Mouse (Mus musculus) megakaryocyte, embryonic 14.5 days (primary cell): ENCODE data around the gene Wipf3. TPM values are rescaled to one million over a fixed set of nuclear protein-coding genes. Genes with fewer than 3 reads are reported as not detected.

Experiments
- H3K27me3 ChIP-seq: replicated peaks from 2 replicates; pipeline ENCODE3; 2012; ENCODE audit warnings: inconsistent platforms
- H3K36me3 ChIP-seq: replicated peaks from 2 replicates; pipeline ENCODE3; 2012; ENCODE audit warnings: low read length, inconsistent platforms, mixed read lengths
- H3K4me1 ChIP-seq: 2 replicates; pipeline ENCODE4 v1.6.1; 2012; ENCODE audit warnings: inconsistent platforms
- H3K4me3 ChIP-seq: replicated peaks from 2 replicates; pipeline ENCODE3; 2012; ENCODE audit warnings: moderate library complexity, mild to moderate bottlenecking, inconsistent platforms
- H3K9me3 ChIP-seq: 2 replicates; pipeline ENCODE4 v1.6.1; 2012; ENCODE audit warnings: inconsistent platforms
- FLI1 ChIP-seq: IDR thresholded peaks from 2 replicates; pipeline ENCODE4 v1.6.1; 2012; ENCODE audit warnings: low read length, inconsistent platforms, mixed read lengths
- GATA1 ChIP-seq: IDR thresholded peaks from 3 replicates; pipeline ENCODE4 v1.6.1; 2012; ENCODE audit warnings: mixed read lengths, low read length, inconsistent platforms, borderline replicate concordance
- polyA plus RNA-seq: library from polyadenylated mRNA; stranded (reverse); fragments of >175 nt; gene quantifications from 2 replicates; pipeline ENCODE4 v1.2.3, GENCODE M21; 2012; ENCODE audit warnings: low replicate concordance; ENCODE audit not compliant: insufficient read depth

Gene Wipf3
- polyA plus RNA-seq, 1 experiment, result 1.1 TPM

DNA sequence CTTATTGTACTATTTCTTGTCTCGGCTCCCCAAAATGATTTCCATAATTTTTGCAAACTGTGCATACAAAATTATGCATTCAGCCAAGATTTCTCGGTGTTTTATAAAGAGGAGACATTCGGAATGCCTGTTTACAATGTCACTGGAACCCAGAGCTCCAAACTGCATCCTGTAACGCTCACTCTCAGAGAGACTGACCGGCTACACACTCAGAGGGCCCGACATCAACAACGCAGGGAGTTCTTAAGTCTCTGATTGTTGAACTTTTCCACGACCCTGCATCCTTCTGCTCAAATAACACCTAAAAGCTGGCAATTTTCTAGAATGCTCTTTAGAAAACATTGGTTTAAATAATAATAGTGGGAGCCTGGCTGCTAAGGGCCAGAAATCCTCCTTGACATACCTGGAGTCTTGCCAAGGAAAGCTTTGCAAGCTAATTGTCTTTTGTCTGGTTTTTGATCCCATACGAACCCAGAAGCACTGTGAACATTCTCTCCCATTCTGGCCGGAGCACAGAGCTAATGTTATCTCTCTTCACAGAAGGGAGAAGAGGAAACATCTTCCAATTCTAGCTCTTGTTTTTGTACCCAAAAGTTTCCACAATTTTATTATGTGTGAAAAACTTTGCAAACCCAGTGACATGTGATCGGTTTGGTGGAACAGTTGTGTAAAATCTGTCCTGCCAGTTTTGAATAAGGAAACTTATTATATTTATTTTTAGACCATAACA is 30.0 kb upstream of the Wipf3 start:
- Histone ChIP-seq H3K4me1 (peaks cover 3% of the 10 kb centered on the region; the same call in 1 of the 2 replicates), H3K36me3 (no peaks in the 10 kb centered on the region), H3K27me3 (peaks cover 44% of the 10 kb centered on the region), H3K9me3 (peaks cover 7% of the 10 kb centered on the region; the same call in 1 of the 2 replicates), H3K4me3 (no peak overlapping the region)
- TF ChIP-seq FLI1, result no peak
- no peak for TF ChIP-seq GATA1

DNA sequence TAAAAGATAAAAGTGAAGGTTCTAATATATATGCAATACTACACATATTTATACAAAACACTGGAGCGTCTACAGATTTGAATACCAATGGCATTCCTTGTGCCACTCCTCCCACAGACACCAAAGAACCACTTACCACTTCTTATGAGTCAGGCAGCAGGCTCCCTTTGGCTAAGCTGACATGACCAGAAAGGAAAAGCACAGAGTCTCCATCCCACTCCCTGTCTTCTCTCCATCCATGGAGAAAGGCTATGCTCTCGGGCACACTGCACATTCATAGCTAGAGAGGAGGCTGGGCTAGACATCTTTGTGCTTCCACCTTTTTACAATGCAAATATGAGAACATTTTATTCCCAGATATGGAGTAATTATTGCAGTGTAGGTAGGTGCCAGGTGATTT is 27.9 kb upstream of the Wipf3 start:
- Histone ChIP-seq H3K36me3 (no peaks in the 10 kb centered on the region), H3K4me1 (peaks cover 3% of the 10 kb centered on the region; the same call in 1 of the 2 replicates), H3K9me3 (peaks cover 10% of the 10 kb centered on the region), H3K4me3 (no peak overlapping the region), H3K27me3 (peaks cover 35% of the 10 kb centered on the region)
- TF ChIP-seq FLI1, result no peak
- TF ChIP-seq GATA1, result no peak

DNA sequence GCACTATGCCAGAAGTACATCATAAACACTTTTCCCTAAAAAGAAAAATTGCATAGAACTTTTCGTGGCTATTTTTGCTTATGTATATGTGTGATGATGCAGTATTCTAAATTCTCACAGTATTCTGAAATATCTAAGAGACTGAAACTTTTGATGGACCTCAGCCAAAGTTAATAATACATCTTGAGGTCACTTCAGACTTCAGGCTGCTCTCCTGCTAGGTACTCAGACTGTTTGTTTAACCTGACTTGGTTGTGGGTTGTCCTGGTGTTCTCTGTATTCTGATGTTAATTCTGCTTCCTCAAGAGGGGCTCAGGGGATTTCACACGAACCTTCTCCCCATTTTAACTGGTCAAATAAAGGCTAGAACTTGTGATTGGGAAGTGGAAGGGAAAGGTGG is 24.5 kb upstream of the Wipf3 start:
- Histone ChIP-seq H3K27me3 (peaks cover 31% of the 10 kb centered on the region), H3K9me3 (peaks cover 3% of the 10 kb centered on the region), H3K4me3 (no peak overlapping the region), H3K36me3 (no peaks in the 10 kb centered on the region), H3K4me1 (peaks cover 3% of the 10 kb centered on the region; the same call in 1 of the 2 replicates)
- TF ChIP-seq GATA1 (no peak), FLI1 (no peak)

DNA sequence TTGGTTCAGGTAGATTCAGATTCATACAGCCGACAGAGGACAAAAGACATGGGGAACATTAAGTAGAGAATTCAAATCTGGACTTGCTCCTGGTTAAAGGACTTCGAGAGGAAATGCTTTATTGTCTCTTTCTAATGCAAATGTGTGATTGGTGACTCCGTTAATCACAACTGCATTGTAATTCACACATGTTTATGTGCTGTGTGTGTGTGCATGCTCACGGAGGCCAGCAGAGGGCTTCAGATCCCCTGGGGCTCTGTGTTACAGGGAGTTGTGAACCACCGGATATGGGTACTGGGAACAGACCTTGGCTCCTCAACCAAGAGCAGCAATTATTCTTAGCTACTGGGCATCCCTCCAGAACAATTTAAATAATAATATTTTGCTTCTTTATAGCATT is 23.3 kb upstream of the Wipf3 start:
- peaks cover 3% of the 10 kb centered on the region for H3K9me3 ChIP-seq
- H3K36me3 ChIP-seq, result no peaks in the 10 kb centered on the region
- 0 out of 2 replicates have a peak, but pooled peaks cover 3% of the 10 kb centered on the region for H3K4me1 ChIP-seq
- no peak for TF ChIP-seq GATA1
- TF ChIP-seq FLI1, result no peak
- H3K27me3 ChIP-seq, result peaks cover 31% of the 10 kb centered on the region
- no peak overlapping the region for H3K4me3 ChIP-seq

DNA sequence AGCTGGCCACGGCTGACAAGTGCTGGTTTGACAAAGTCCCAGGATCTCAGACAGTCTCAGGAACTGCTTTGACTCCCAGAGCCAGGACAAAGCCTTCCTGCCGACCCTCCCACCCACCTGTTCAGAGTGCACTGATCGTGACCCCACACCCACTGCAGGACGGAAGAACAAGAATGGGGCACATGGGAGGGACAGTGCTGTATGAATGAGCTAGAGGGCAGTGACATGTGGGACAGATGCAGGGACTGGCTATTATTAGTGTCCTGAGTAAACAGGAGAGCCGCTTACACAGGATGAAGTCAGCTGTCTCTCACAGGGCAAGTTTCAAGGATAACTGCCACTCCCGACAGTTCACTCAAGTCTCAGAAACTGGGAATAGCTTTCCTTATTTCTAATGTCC is 20.1 kb upstream of the Wipf3 start:
- H3K4me3 ChIP-seq, result no peak overlapping the region
- 0 out of 2 replicates have a peak, but pooled peaks cover 3% of the 10 kb centered on the region for H3K4me1 ChIP-seq
- H3K36me3 ChIP-seq, result no peaks in the 10 kb centered on the region
- TF ChIP-seq FLI1 (no peak), GATA1 (no peak)
- H3K9me3 ChIP-seq, result peaks cover 4% of the 10 kb centered on the region
- H3K27me3 ChIP-seq, result peaks cover 20% of the 10 kb centered on the region

DNA sequence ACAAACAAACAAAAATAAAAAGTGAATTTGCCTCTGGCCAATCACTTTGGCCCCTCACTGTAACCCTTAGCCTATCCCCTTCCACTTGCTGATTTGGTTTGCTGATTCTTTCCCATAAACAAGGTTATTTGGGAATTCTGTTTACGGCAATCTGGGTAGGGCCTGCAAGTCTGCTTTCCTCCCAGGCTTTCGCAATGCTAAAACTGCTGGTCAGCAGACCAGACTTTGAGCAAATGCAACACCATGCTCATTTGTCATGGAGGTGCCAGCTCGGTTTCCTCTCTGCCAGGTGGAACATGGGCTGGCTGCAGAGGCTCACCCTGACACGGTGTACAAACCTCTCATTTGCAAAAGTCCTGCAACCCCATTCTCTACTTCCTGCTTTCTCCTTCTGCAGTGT is 19.0 kb upstream of the Wipf3 start:
- H3K4me1 ChIP-seq, result 0 out of 2 replicates have a peak, but pooled peaks cover 3% of the 10 kb centered on the region
- peaks cover 15% of the 10 kb centered on the region for H3K9me3 ChIP-seq
- H3K4me3 ChIP-seq, result no peak overlapping the region
- no peak for TF ChIP-seq FLI1
- no peak for TF ChIP-seq GATA1
- H3K36me3 ChIP-seq, result no peaks in the 10 kb centered on the region
- peaks cover 24% of the 10 kb centered on the region for H3K27me3 ChIP-seq

DNA sequence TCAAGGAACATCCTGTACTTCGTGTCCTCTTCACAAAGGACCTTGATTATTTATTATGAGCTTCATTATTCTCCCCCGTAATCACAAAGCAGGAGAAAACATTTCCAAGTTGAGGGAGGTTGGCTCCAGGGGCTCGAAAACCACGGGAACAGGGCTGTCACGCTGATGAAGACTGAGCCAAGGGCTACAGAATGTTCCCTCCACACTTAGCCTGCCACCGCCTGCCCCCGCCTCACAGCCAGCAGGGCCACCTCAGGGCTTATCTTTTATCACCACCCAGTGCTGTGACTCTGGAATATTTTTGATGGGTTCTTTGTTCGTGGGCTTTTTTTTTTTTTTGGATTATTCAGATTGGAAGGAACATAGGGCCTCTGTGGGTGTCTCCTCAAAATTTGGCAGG is 17.8 kb upstream of the Wipf3 start:
- H3K4me3 ChIP-seq, result no peak overlapping the region
- 0 out of 2 replicates have a peak, but pooled peaks cover 3% of the 10 kb centered on the region for H3K4me1 ChIP-seq
- H3K27me3 ChIP-seq, result peaks cover 26% of the 10 kb centered on the region
- peaks cover 12% of the 10 kb centered on the region for H3K9me3 ChIP-seq
- no peak for TF ChIP-seq FLI1
- TF ChIP-seq GATA1, result no peak
- H3K36me3 ChIP-seq, result no peaks in the 10 kb centered on the region

DNA sequence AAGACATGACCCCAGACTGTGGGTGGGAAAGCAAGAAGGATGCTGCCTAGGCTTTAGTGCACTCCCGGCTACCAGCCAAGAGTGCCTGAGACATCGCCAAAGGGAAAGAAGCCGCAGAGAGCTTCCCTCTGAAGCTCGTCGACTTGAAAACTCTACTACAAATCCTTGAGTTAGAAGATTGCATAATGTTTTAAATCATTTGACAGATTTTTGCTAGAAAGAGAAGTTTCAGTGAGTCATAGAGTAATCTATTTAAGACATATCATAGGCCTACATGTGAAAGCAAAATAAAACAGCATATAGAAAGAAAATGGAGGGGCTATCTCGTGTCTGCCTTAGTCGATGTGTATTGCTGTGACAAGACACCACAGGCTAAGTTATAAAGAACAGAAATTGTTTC is 16.5 kb upstream of the Wipf3 start:
- Histone ChIP-seq H3K4me1 (0 out of 2 replicates have a peak, but pooled peaks cover 3% of the 10 kb centered on the region), H3K9me3 (peaks cover 12% of the 10 kb centered on the region), H3K36me3 (no peaks in the 10 kb centered on the region), H3K4me3 (no peak overlapping the region), H3K27me3 (peaks cover 33% of the 10 kb centered on the region)
- TF ChIP-seq GATA1 (no peak), FLI1 (no peak)

DNA sequence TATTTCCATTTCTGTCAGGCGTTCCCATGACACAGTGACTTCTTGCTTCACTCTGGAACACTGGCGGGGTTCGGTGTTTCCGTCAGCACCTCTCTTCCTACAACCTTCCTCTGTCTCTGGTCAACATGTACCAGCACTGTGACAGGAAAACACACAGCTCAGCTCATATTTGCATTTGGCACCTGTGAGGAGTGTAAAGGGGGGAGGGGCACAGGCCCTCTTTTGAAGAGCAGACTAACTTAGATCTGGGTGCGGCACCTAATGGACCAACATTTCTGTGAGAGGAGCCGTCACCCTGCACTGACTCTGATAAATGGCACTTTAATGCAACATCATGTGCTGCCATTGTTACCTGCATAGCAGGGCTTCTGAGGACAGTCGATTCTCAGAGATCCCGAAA is 4.2 kb upstream of the Wipf3 start:
- Histone ChIP-seq H3K27me3 (peaks cover 64% of the 10 kb centered on the region), H3K4me3 (no peak overlapping the region), H3K36me3 (no peaks in the 10 kb centered on the region), H3K4me1 (peaks cover 14% of the 10 kb centered on the region), H3K9me3 (0 out of 2 replicates have a peak, but pooled peaks cover under 1% of the 10 kb centered on the region)
- TF ChIP-seq FLI1, result no peak
- no peak for TF ChIP-seq GATA1

DNA sequence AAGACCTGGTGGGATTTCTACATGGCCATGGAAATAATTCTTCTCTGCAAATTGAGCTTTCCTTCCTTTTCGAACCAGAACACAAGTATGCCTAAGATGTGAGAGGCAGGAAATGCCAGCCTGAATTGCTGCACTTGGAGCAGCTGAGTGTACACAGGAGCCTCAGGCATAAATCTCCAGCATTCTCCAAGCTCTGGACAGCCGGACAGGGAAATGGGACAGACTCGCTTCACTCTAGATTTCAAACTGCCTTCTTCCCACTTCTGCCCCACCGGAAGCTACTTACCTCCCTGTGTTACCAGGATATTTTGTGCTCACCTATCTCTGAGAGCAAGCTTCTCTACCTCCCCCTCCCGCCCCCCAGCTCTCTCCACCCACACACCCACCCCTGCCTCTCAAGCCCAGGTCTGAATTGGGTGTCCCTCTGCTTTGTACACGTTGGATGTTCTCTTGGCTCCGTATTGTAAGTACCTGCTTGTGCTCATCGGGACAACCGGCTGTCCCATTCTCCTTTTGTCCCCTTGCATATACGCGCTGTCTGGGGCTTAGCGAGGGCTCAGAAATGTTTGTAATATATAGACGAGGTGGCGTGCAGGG is 455 bp upstream of the Wipf3 start:
- peak overlapping the region; percentile 88 for H3K4me3 ChIP-seq

More for the DNA sequence above, 455 bp upstream of the Wipf3 start:
- 0 out of 2 replicates have a peak, but pooled peaks cover 6% of the 10 kb centered on the region for H3K9me3 ChIP-seq
- H3K4me1 ChIP-seq, result peaks cover 22% of the 10 kb centered on the region
- no peak for TF ChIP-seq FLI1
- TF ChIP-seq GATA1, result no peak
- peaks cover 82% of the 10 kb centered on the region for H3K27me3 ChIP-seq
- no peaks in the 10 kb centered on the region for H3K36me3 ChIP-seq
